Mouse (Mus musculus) heart, postnatal 0 days (tissue): ENCODE measurements around the gene Wbp1l.

Source experiments
- CTCF ChIP-seq: IDR thresholded peaks from 2 replicates; pipeline ENCODE4 v1.5.1; 2016; ENCODE audit warnings: antibody characterized with exemption, control low read depth, low read depth
- EP300 ChIP-seq: IDR thresholded peaks from 2 replicates; pipeline ENCODE4 v1.6.1; 2016; ENCODE audit warnings: antibody characterized with exemption, low read depth

GRCm38 (mm10) chr19:46647850-46648249 is 49.0 kb downstream of the Wbp1l start:
- TF ChIP-seq CTCF (peak; percentile 45), EP300 (no peak)
